Mouse (Mus musculus) lung, postnatal 10 days (tissue): Measurements from ENCODE around the gene Slc16a11.

Experiments
- DNase-seq: peaks from one replicate; pipeline ENCODE4 v3.0.0; 2021

Gene Slc16a11

GRCm38 (mm10) chr11:70201691-70202090, 10.9 kb upstream of the Slc16a11 start:
- peak; percentile 91 for DNase-seq

DNA sequence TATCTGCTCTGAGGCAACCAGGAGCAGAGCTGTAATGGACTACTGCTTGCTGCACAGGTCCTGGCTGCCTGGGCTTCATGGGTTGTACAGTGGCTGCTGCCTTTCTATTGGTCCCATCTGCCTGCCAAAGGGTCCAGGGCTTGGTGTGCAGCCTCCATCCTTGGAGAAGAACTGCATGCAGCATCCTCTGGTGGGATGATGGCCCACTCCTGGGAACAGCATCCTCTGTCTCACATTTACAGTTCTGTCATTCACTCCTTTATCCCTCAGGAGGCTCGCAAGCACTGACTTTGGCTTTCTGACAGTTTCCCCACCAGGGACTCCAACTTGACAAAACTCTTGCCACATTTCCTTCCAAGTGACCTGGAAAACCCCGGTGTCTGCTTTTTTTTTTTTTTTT, 5.8 kb upstream of the Slc16a11 start:
- no peak for DNase-seq

GRCm38 (mm10) chr11:70207283-70207682, 5.3 kb upstream of the Slc16a11 start:
- DNase-seq, result no peak

GRCm38 (mm10) chr11:70208778-70209388, 3.7 kb upstream of the Slc16a11 start:
- no peak for DNase-seq

- no peak for DNase-seq
Measured at GRCm38 (mm10) chr11:70210681-70211080, 1.9 kb upstream of the Slc16a11 start.

- no peak for DNase-seq
Measured at GRCm38 (mm10) chr11:70211972-70212371, 580 bp upstream of the Slc16a11 start.

GRCm38 (mm10) chr11:70212896-70213295, 344 bp downstream of the Slc16a11 start:
- peak; percentile 86 for DNase-seq

DNA sequence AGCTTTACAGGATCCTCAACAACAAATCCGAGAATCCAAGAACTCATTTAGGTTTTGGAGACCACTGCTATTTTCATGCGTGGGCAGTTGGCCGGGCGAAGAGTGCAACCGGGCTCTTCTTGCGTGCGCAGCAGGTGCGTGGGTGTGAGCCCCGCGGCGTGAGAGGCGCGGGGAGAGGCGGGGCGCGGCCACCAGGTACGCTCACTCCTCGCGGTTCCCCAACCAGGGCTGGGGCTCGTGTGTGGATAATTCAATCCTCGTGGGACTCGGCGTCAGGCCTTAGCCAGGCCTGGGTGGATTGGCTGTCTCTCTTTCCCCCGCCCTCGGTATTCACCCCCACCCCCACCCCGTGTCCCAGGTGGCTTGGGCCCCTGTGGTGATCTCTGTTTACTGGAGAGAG, 1.2 kb downstream of the Slc16a11 start:
- no peak for DNase-seq

DNA sequence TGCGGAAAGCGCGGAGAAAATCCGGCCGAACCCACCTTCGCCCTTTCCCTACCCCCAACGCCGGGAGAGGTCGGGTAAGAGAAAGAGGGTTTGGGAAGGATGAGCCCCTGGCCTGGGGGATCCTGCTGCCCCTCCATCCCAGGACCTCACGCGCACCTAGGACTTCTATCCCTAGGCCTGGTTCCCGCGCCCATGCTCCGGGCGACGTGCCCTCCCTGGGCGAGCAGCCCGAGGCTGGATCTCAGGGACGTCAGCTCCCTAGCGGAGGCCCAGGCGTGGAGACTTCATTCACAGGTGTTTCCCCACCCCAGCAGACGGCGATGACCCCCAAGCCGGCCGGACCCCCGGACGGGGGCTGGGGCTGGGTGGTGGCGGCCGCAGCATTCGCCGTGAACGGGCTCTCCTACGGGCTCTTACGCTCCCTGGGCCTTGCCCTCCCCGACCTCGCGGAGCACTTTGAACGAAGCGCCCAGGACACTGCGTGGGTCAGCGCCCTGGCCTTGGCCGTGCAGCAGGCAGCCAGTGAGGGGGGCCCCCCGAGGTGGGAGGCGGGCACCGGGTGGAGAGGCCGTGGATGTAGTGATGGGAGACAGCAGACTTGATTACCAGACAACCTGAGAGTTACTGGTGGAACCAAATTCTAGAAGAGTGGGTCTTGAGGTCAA, 1.8 kb downstream of the Slc16a11 start:
- no peak for DNase-seq

DNA sequence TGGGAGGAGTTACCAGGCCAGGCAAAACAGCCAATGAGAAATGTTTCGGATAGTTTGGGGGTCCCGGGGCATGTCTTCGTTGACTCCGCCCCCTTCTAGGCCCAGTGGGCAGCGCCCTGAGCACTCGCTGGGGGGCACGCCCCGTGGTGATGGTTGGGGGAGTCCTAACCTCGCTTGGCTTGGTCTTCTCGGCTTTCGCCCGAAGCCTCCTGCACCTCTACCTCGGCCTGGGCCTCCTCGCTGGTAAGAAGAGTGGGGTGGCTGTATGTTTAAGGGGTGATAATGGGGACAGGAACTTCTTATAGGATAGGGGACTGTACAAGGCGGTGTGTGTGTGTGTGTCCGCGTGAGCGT, 2.3 kb downstream of the Slc16a11 start:
- DNase-seq, result no peak

GRCm38 (mm10) chr11:70215301-70215700, 2.7 kb downstream of the Slc16a11 start:
- no peak for DNase-seq

DNA sequence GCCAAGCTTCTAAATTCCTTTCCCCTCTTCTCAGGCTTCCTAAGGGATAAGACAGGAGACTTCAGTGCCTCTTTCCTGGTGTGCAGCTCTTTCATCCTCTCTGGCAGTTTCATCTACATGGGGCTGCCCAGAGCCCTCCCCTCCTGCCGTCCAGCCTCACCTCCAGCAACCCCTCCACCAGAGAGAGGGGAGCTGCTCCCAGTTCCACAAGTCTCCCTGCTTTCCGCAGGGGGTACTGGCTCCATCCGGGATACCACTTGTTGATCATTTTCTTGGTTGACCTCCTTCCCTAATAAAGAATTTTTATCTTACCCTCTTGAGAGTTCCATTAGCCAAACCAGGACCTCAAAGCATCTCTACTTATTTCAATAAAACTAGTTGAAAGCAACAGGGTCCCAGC, 3.6 kb downstream of the Slc16a11 start:
- DNase-seq, result no peak

DNA sequence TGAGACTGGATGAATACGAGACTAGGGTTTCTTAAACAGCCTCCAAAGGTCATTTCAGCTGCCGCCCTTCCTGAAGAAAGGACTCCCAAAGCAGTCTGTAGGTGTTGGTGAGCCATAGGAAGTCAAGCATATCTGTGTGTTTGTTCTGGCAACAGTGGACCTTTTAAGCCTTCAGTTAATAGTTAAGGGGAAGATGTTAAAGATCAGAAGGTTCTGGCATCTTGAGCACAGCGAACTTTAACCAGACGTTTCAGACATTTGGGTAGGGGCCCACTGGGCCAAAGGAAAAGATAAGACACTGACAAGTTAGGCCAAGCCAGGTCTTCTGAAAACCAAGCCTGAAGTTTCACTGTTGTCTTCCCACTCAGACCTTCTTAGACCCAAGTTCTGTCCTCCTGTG, 5.5 kb downstream of the Slc16a11 start:
- no peak for DNase-seq

- DNase-seq, result no peak
Measured at GRCm38 (mm10) chr11:70218741-70219470, 6.4 kb downstream of the Slc16a11 start.

DNA sequence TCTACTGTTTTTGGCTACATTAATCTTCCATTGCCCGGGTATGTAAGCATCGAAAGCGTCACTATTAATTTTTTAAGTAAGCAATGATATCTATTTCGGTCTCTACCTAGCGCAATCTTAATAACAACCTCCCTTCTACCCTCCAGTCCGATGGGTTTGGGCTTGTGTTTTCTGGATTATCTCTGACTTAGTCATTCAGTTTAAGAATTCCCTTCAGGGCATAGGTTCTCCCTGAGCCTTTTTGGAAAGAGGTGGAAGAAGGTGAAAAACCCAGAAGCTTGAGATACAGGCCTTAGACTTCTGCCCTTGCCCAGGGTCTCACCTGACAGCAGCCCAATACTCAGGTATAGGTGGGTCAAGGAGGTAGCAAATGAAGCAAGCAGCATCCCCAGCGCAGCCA, 7.3 kb downstream of the Slc16a11 start:
- no peak for DNase-seq

GRCm38 (mm10) chr11:70220323-70220722, 7.8 kb downstream of the Slc16a11 start:
- no peak for DNase-seq

DNA sequence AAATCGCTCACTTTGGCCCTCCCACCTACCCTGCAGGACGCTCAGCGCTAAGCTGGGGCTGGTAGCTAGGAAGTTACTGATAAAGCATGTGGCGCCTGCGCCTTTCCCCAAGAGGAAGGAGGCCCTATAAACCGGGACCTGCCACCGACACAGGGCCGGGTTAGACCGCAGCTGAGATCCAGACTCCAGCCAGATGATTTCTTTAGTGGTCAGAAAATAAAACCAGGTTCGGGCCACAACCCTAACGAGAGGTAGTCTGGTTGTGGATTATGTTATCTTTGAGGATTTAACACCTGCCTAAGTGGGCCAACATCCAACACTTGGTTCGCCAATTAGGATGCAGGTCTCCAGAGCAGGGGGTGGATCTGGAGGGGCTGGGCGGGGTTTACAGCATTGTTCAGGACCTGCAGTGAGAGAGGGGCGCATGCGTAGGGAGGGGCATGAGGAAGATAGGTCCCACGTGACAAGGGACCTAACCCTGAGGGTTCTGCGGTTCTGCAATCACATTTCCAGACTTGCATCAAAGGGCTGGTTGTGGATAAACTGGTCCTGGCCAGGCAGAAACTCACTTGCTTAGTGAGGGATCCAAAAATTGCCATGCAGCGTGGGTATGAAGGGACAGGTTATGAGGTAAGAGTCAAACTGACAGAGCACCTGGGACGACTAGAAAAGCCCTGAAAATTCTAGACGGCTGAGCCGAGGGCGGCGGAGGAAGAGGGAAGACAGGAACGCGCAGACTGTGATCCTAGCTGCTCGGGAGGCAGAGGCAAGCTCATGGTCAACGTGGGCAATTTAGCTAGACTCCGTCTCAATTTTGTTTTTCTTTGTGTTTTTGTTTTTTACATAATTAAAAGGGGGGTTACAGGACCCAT, 8.4 kb downstream of the Slc16a11 start, which contains the start of gene Slc16a13:
Gene Slc16a13 (minus strand): TSS at position 334 of the 872 bp plus-strand sequence.
- peak; percentile 97 for DNase-seq

GRCm38 (mm10) chr11:70221603-70222500, 9.3 kb downstream of the Slc16a11 start:
- DNase-seq, result no peak

DNA sequence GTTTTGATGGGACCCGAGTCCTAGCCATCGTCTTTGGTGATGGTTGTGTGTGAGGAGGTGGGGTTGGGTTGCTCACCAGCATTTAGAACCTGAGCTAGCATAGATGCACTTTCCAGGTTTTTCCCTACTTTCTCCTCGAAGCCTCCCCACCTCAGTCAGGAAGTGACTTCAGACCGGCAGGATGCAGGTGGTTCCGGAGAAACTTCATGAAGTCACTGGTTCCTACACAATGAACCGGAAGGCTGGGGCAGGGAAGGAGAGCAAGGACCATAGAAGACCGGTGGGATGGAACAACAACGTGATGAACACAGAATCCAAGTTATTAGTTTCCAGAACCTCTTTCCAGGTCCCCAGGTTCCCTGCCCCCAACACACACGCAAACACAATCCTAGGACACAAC, 11.2 kb downstream of the Slc16a11 start:
- DNase-seq, result peak; percentile 72

- DNase-seq, result no peak
Measured at GRCm38 (mm10) chr11:70225798-70226601, 13.4 kb downstream of the Slc16a11 start.

GRCm38 (mm10) chr11:70226602-70226890, 14.0 kb downstream of the Slc16a11 start:
- no peak for DNase-seq
